Mouse (Mus musculus) CD8-positive naive resting alpha-beta T cell, adult 2 months (primary cell): ENCODE results near the gene Olfr716.
"Not testable (repeated sequence)": the region's sequence is repeated elsewhere in the genome, so short reads cannot be mapped to it uniquely, and the experiment has no call there.

ENCODE experiments used
- DNase-seq, 2 experiments: peaks; one replicate each; pipeline ENCODE4 v3.0.0; 2022; ENCODE audit warnings: low read depth in 2 of 2, low spot score in 2 of 2

The Olfr716 gene

GRCm38 (mm10) chr7:107138027-107138426, at the start of gene Olfr716:
Olfr716 (plus strand) TSS chr7:107138327.
- DNase-seq: not testable (repeated sequence)

- DNase-seq: no peak
Measured at GRCm38 (mm10) chr7:107092920-107093319, 45.2 kb upstream of the Olfr716 start, which contains the start of gene Olfr17. Olfr17 (plus strand) TSS chr7:107093220.

GRCm38 (mm10) chr7:107110269-107110668, 27.9 kb upstream of the Olfr716 start, which contains the start of gene Olfr715b:
Olfr715b (minus strand) TSS chr7:107110369.
- not testable (repeated sequence) for DNase-seq

- DNase-seq: not testable (repeated sequence)
Measured at GRCm38 (mm10) chr7:107130983-107131382, 7.1 kb upstream of the Olfr716 start, which contains the start of gene Olfr715. Olfr715 (minus strand) TSS chr7:107131083.

DNA sequence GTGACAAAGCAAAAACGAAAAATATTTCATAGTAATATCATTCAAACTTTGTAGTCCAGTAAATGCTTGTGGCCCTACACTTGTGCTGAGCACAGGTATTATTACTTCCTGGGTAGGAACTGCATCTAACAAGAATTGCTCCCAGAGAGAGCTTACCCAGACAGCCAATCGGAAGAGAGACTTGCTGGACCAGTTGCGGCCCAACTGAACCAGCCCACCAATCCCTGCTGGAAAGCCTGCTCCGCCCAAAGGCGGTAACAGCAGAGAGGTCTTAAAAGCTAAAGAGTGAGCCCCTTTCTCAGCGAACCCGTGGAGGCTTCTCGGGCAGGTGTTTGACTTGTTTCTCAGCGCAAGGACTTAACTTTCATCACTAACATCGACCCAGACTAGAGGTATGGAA, 28.6 kb downstream of the Olfr716 start, which contains the start of gene Nlrp14:
Gene Nlrp14 (plus strand): TSS at position 301 of the 400 bp plus-strand sequence.
- DNase-seq: no peak

GRCm38 (mm10) chr7:107180406-107180805, 42.3 kb downstream of the Olfr716 start:
- no peak for DNase-seq
